Mouse (Mus musculus): ENCODE data around the gene Serpina1d.
"Not testable (repeated sequence)": the region's sequence is repeated elsewhere in the genome, so short reads cannot be mapped to it uniquely, and the experiment has no call there.

Gene Serpina1d

DNA sequence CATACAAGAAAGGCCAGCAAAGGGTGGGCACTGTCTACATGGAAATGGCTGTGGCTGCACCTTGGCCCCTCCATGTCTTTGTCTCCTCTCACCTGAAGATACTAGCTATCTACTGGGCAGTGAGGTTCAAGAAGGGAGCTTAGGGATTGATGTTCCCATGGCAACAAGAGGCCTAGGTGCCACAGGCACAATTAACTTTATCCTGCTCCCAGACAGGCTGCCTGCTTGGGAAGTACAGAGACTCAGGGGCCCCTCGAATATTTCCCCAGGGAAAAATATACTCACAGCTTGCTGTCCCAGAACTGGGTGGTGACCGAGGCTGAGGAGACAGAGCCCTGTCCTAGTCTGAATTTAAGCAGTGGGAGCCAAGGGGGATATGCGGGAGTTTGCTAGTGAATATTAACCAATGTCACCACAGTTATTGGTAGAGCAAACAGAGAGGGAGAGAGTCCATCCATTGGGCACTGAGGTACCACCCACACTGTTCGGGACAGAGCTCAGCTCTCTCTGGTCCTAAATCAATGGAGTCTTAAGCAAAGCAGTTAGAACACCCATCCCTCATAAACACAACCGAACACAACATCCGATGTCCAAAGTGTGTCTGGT is at the start of gene Serpina1d:
TSS of gene Serpina1d (minus strand) at position 347 of the 606 bp plus-strand sequence.
- in situ Hi-C loops (cut with MboI, MseI), result not testable (repeated sequence)

DNA sequence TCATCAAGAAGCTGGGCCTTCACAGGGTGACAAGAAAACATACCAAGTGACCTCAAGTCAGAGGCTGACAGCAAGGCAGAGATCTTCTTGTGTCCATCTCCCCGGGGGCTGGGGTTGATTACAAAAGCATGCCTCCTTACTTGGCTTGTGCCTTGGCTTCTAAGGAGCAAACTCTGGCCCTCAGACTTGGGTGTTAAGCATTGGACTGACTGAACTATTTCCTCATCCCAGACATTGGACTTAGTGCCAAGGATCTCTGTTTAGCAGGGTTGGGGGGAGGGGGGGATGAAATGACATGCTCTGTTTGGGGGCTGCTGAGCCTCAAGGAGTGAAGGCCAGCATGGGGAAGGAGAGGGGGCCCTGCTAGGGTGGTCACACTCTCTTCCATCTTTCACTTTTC is 2.8 kb downstream of the Serpina1d start:
- in situ Hi-C loops (cut with MboI, MseI), result not testable (repeated sequence)

DNA sequence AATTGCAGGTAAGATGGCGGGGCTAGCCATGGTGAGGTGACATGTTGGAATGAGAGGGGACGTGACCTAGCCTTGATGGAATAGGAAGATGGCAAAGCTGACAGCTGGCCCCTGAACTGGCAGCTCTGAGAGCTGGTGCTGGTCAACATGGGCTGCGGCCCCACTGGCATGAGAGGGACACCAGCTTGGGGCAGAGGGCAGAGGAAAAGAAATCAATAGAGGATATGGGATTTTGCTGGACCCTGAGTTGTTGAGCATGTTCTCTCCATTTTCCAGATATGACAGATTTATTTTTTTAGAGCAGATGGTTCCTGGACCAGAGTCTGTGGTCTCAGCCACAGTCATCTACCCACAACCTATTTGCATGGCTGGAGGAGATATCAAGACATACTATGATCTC is 10.3 kb downstream of the Serpina1d start:
- in situ Hi-C loops (cut with MboI, MseI), result not testable (repeated sequence)

DNA sequence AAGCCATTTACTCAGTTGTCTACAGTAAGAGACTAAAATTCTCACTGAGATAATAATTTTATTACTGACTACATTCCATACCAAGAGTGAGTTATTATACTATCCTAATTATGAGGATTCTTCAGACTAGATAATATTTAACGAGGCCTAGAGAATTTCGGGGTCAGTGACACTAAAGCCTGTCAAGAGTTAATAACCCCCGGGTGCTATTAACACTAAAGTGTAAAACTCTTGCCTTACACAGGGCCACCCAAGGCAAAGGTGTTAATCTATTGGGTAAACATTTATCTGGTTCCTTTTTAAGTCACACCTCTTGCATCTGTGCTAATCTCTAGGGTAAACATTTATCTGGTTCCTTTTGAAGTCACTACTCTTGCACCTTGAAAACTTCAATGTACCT is 13.1 kb downstream of the Serpina1d start:
- in situ Hi-C loops (cut with MboI, MseI), result not testable (repeated sequence)

DNA sequence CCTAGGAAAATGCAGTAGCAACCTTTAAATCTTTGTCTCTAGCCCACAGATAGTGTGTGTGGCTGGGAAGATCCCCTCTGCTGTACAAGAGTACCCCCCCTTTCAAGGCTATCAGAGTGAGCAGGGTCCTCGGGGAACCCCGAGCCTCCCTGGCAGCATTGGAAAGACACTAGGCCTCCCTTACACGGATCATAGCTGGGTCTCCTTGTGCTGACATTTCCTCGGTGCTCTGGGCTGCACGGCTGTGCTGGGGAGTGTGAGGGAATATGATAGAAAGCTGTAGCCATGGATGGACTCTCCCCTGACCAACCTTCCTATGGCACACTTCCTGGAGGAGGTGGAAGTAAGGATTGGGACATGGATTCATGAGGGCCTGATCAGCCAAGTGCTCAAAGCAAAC is 27.4 kb downstream of the Serpina1d start:
- in situ Hi-C loops (cut with MboI, MseI), result not testable (repeated sequence)

DNA sequence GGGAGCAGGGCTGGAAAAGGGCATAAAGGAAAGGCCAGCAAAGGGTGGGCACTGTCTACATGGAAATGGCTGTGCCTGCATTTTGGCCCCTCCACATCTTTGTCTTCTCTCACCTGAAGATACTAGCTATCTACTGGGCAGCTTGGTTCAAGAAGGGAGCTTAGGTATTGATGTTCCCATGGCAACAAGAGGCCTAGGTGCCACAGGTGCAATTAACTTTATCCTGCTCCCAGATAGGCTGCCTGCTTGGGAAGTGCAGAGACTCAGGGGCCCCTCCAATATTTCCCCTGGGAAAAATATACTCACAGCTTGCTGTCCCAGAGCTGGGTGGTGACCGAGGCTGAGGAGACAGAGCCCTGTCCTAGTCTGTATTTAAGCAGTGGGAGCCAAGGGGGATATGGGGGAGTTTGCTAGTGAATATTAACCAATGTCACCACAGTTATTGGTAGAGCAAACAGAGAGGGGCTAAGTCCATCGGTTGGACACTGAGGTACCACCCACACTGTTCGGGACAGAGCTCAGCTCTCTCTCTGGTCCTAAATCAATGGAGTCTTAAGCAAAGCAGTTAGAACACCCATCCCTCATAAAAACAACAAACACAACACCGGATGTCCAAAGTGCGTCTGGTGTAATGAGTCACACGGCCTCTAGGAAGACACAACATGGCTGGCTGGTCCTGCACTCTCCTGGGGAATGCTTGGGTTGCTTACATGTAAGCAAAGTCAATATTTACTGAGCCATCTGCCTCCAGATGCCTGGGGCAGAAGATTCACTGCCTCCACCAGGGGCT is 35.4 kb downstream of the Serpina1d start:
- in situ Hi-C loops (cut with MboI, MseI), result not testable (repeated sequence)

DNA sequence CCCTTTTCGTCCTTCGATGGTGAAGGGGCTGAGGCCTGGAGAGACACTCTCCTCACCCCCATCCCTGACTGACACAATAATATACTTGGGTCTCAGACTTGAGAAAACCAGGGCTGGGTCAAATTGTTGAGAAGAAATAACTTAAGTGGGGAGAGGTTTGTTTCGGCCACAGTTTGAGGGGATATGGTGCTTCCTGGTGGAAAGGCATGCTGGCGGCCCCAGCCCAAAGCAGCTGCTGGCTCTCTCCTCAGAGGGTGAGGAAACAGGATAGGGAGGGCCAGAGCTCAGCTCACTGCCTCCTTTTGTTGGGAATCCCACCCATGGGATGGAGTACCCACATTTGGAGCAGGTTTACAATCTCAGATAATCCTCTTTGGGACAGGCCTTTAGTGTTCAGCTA is 37.8 kb downstream of the Serpina1d start:
- in situ Hi-C loops (cut with MboI, MseI), result not testable (repeated sequence)

DNA sequence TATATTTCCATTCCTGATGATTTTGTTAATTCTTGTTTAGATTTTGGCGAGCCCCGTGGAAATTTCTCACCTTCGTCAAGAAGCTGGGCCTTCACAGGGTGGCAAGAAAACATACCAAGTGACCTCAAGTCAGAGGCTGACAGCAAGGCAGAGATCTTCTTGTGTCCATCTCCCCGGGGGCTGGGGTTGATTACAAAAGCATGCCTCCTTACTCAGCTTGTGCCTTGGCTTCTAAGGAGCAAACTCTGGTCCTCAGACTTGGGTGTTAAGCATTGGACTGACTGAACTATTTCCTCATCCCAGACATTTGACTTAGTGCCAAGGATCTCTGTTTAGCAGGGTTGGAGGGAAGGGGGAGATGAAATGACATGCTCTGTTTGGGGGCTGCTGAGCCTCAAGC is 38.3 kb downstream of the Serpina1d start:
- in situ Hi-C loops (cut with MboI, MseI), result not testable (repeated sequence)

Data from regulatory T cell (primary cell).